Mouse (Mus musculus): ENCODE measurements around the gene Cdc37l1. TPM values are rescaled to one million over a fixed set of nuclear protein-coding genes. Genes with fewer than 3 reads are reported as not detected.
"Not testable (repeated sequence)": the region's sequence is repeated elsewhere in the genome, so short reads cannot be mapped to it uniquely, and the experiment has no call there.

Gene Cdc37l1
- total and polyA plus RNA-seq, 2 experiments from 2014 or later: 36.2 to 61.8 TPM

- DNase-seq (ENCODE audit: low spot score): no peak
- no peak for TF ChIP-seq CTCF (IDR thresholded peaks at IDR 0.05; ENCODE audit: low read depth)
- H3K4me1 ChIP-seq (ENCODE audit: insufficient read depth, low read length): 0 out of 2 replicates have a peak, but pooled peaks cover 3% of the 10 kb centered on the region
- H3K9ac ChIP-seq (replicated peaks; ENCODE audit: low read length): no peak overlapping the region
- no peak overlapping the region for H3K4me3 ChIP-seq (ENCODE audit: low read length)
- H3K36me3 ChIP-seq (ENCODE audit: insufficient read depth, low read length): 0 out of 2 replicates have a peak, but pooled peaks cover 11% of the 10 kb centered on the region
- no peaks in the 10 kb centered on the region for H3K9me3 ChIP-seq (ENCODE audit: low read length)
- 0 out of 2 replicates have a peak overlapping the region, but pooled peaks have one; percentile 11 for H3K4me2 ChIP-seq (ENCODE audit: low read depth, low read length)
- peak overlapping the region; percentile 70 for H3K27ac ChIP-seq
- 86% methylated on average over 5 of the region's 5 CpGs for WGBS
- no peaks in the 10 kb centered on the region for H3K27me3 ChIP-seq (ENCODE audit: insufficient read depth, low read length)
- ATAC-seq: no peak
These were observed 5.2 kb downstream of the Cdc37l1 start for GRCm38 (mm10) chr19:28995366-28995765.

GRCm38 (mm10) chr19:28997976-28998630 is 8.0 kb downstream of the Cdc37l1 start:
- Histone ChIP-seq H3K27me3 (ENCODE audit: insufficient read depth, low read length) (no peaks in the 10 kb centered on the region), H3K9ac (replicated peaks; ENCODE audit: low read length) (no peak overlapping the region), H3K36me3 (ENCODE audit: insufficient read depth, low read length) (peaks cover 17% of the 10 kb centered on the region; the same call in 1 of the 2 replicates), H3K4me3 (ENCODE audit: low read length) (no peak overlapping the region), H3K4me1 (ENCODE audit: insufficient read depth, low read length) (no peaks in the 10 kb centered on the region), H3K4me2 (ENCODE audit: low read depth, low read length) (no peak overlapping the region), H3K27ac (no peak overlapping the region), H3K9me3 (ENCODE audit: low read length) (no peaks in the 10 kb centered on the region)
- no peak for TF ChIP-seq CTCF (IDR thresholded peaks at IDR 0.05; ENCODE audit: low read depth)
- no peak for ATAC-seq
- 81% methylated on average over 4 of the region's 4 CpGs for WGBS
- no peak for DNase-seq (ENCODE audit: low spot score)

DNA sequence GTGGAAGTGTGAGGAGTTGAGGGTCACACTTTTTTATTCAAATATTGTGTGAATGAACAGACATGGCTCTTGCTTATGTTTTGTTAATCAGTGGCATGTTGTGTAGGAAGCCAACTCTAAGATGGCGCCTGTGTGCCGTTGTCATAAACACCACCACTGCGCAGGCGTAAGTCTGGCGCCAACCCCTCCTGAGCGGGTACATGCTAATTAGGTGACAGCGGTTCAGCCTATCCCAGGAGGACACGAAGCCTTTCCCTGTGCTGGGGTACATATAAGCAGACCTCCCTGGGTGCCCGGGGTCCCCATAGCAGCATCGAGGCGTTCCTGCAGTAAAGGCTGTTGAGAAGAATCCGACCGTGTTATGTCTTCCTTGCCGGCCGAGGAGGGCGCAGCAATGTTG is 10.2 kb downstream of the Cdc37l1 start:
- DNase-seq (ENCODE audit: low spot score); H3K27ac ChIP-seq: not testable (repeated sequence)

DNA sequence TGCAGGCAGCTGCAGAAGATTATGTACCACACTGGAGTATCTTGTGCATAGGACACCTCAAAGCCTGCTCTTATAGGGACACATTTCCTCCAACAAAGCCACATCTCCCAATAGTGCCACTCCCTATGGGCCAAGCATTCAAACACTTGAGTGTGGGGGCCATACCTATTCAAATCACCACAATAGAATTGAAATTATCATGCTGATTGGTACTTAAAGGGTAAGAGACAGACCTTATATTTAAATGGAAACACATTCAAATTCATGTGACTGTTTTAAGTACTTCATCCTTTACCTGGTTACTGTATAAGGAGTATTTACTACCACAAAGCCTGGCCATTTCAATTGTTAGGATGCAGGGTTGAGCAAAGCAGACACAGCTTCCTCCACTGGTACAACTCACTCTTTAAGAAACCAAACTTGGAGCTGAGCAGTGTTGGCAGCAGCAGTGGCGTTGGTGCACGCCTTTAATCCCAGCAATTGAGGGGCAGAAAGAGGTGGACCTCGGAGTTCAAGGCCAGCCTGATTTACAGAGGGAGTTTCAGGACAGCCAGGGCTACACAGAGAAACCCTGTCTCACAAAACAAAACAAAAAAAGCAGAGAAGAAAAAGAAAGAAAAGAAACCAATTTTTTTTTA is 18.0 kb downstream of the Cdc37l1 start:
- Histone ChIP-seq H3K9me3 (ENCODE audit: low read length) (no peaks in the 10 kb centered on the region), H3K27ac (no peak overlapping the region), H3K36me3 (ENCODE audit: insufficient read depth, low read length) (peaks cover 29% of the 10 kb centered on the region), H3K4me2 (ENCODE audit: low read depth, low read length) (no peak overlapping the region), H3K27me3 (ENCODE audit: insufficient read depth, low read length) (no peaks in the 10 kb centered on the region), H3K9ac (replicated peaks; ENCODE audit: low read length) (no peak overlapping the region), H3K4me1 (ENCODE audit: insufficient read depth, low read length) (no peaks in the 10 kb centered on the region), H3K4me3 (ENCODE audit: low read length) (no peak overlapping the region)
- ATAC-seq: no peak
- no peak for DNase-seq (ENCODE audit: low spot score)
- no peak for TF ChIP-seq CTCF (IDR thresholded peaks at IDR 0.05; ENCODE audit: low read depth)
- 80% methylated on average over 3 of the region's 3 CpGs for WGBS

More for the DNA sequence above, 10.2 kb downstream of the Cdc37l1 start:
- not testable (repeated sequence) for H3K27me3 ChIP-seq (ENCODE audit: insufficient read depth, low read length); H3K4me2 ChIP-seq (ENCODE audit: low read depth, low read length); H3K9ac ChIP-seq (replicated peaks; ENCODE audit: low read length); ATAC-seq; H3K9me3 ChIP-seq (ENCODE audit: low read length); H3K4me1 ChIP-seq (ENCODE audit: insufficient read depth, low read length); H3K4me3 ChIP-seq (ENCODE audit: low read length)
- WGBS: 97% methylated on average over 16 of the region's 16 CpGs
- H3K36me3 ChIP-seq (ENCODE audit: insufficient read depth, low read length): peaks cover 17% of the 10 kb centered on the region; the same call in 1 of the 2 replicates

DNA sequence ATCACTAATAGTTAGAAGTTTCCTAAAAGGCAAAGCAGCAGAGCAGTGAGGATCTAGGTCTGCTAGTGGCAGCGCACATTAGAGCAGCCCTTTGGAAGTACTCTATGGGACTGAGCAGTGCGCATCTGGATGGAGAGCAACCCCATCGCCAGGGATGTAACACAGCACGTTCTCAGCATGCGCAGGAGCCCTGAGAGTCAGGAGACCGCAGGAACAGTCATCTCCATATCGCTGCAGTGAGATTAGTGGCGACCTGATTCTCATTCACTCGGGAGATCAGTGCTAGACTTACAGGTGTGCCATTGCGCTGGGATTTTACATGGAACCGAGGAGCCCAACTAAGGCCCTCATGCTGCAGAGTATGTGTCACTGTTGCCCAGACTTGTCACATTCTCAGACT is 18.9 kb downstream of the Cdc37l1 start:
- 94% methylated on average over 11 of the region's 11 CpGs for WGBS
- DNase-seq (ENCODE audit: low spot score) (no peak), ATAC-seq (no peak)
- H3K4me3 ChIP-seq (ENCODE audit: low read length): no peak overlapping the region
- H3K9me3 ChIP-seq (ENCODE audit: low read length): no peaks in the 10 kb centered on the region
- no peak overlapping the region for H3K9ac ChIP-seq (replicated peaks; ENCODE audit: low read length)
- no peaks in the 10 kb centered on the region for H3K4me1 ChIP-seq (ENCODE audit: insufficient read depth, low read length)
- no peak overlapping the region for H3K4me2 ChIP-seq (ENCODE audit: low read depth, low read length)
- peaks cover 35% of the 10 kb centered on the region for H3K36me3 ChIP-seq (ENCODE audit: insufficient read depth, low read length)
- H3K27ac ChIP-seq: no peak overlapping the region
- no peaks in the 10 kb centered on the region for H3K27me3 ChIP-seq (ENCODE audit: insufficient read depth, low read length)
- no peak for TF ChIP-seq CTCF (IDR thresholded peaks at IDR 0.05; ENCODE audit: low read depth)

DNA sequence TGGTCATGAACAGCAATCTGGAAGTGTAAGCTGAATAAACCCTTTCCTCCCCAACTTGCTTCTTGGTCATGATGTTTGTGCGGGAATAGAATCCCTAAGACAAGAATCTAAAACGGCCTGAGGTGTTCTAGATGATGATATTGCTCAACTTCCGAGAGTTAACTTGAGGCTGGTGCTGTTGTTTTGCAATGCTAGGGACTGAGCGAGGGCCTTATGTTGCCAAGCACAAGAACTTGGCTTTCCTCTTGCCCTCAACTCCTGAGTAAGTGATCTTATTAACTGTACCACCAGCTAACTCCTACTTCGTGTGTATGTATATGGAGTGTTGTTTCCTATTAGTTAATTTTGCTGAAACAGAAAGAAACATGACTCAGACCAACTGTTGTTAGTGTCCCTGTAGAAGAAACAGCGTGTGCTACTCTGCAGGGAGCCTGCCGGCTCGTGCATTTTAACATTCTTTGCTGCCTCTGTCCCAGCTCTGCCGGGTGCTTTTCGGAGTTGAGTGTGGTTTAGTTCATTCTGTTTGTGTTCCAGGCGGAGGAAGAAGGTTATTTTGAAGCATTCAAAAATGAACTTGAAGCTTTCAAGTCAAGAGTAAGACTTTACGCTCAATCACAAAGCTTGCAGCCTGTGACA is 21.3 kb downstream of the Cdc37l1 start:
- peaks cover 43% of the 10 kb centered on the region for H3K36me3 ChIP-seq (ENCODE audit: insufficient read depth, low read length)
- H3K9me3 ChIP-seq (ENCODE audit: low read length): no peaks in the 10 kb centered on the region
- H3K4me3 ChIP-seq (ENCODE audit: low read length): no peak overlapping the region
- no peak for DNase-seq (ENCODE audit: low spot score)
- WGBS: 82% methylated on average over 12 of the region's 12 CpGs
- ATAC-seq: no peak
- H3K4me1 ChIP-seq (ENCODE audit: insufficient read depth, low read length): no peaks in the 10 kb centered on the region
- TF ChIP-seq CTCF (IDR thresholded peaks at IDR 0.05; ENCODE audit: low read depth): no peak
- no peak overlapping the region for H3K27ac ChIP-seq
- no peaks in the 10 kb centered on the region for H3K27me3 ChIP-seq (ENCODE audit: insufficient read depth, low read length)
- no peak overlapping the region for H3K9ac ChIP-seq (replicated peaks; ENCODE audit: low read length)
- no peak overlapping the region for H3K4me2 ChIP-seq (ENCODE audit: low read depth, low read length)

Data from hindbrain, postnatal 0 days (tissue).